Mouse (Mus musculus) forebrain, embryonic 14.5 days (tissue): ENCODE measurements around the gene Pla2g6. TPM values are rescaled to one million over a fixed set of nuclear protein-coding genes. Genes with fewer than 3 reads are reported as not detected.

Experiments
- ATAC-seq: fragments of 200-750 bp; cut with Nextera tagmentation; 2 replicates; pipeline ENCODE4 v1.8.0; 2017; ENCODE audit warnings: mild to moderate bottlenecking, moderate library complexity
- DNase-seq: peaks from one replicate; pipeline ENCODE4 v3.0.0-alpha.2; 2015; ENCODE audit warnings: low spot score
- H3K27ac ChIP-seq: fragments of 300-500 bp; sonication (generic); 2 replicates; pipeline ENCODE4 v1.5.1; 2014; ENCODE audit warnings: low read depth, mild to moderate bottlenecking, control low read depth, low read length, moderate library complexity
- H3K27me3 ChIP-seq: fragments of 300-500 bp; sonication (generic); replicated peaks from 2 replicates; pipeline ENCODE4 v1.6.1; 2014; ENCODE audit warnings: low read length, control low read depth, mixed read lengths; ENCODE audit not compliant: control insufficient read depth, insufficient read depth
- H3K36me3 ChIP-seq: fragments of 300-500 bp; sonication (generic); 2 replicates; pipeline ENCODE4 v1.6.1; 2014; ENCODE audit warnings: low read length, control low read depth; ENCODE audit not compliant: control insufficient read depth, insufficient read depth
- H3K4me1 ChIP-seq: fragments of 300-500 bp; sonication (generic); 2 replicates; pipeline ENCODE4 v1.6.1; 2014; ENCODE audit warnings: antibody characterized with exemption, low read length, control low read depth; ENCODE audit not compliant: control insufficient read depth, insufficient read depth
- H3K4me2 ChIP-seq: fragments of 300-500 bp; sonication (generic); 2 replicates; pipeline ENCODE4 v1.6.1; 2014; ENCODE audit warnings: mild to moderate bottlenecking, control low read depth, low read length
- H3K4me3 ChIP-seq: fragments of 300-500 bp; sonication (generic); 2 replicates; pipeline ENCODE4 v1.5.1; 2014; ENCODE audit warnings: low read depth, low read length, control low read depth
- H3K9ac ChIP-seq: fragments of 300-500 bp; sonication (generic); 2 replicates; pipeline ENCODE4 v1.6.1; 2014; ENCODE audit warnings: mild to moderate bottlenecking, low read length, control low read depth, moderate library complexity
- H3K9me3 ChIP-seq: fragments of 300-500 bp; sonication (generic); replicated peaks from 2 replicates; pipeline ENCODE4 v1.6.1; 2016; ENCODE audit warnings: low read length, control low read depth, mixed read lengths; ENCODE audit not compliant: control insufficient read depth
- WGBS: fragments of 180-500 bp; shearing (Covaris S2); extraction: QIAGEN DNeasy Blood & Tissue Kit; methylation state at CpG from one replicate; pipeline ENCODE4 v1.1.7; 2014; 5-methylcytosine and 5-hydroxymethylcytosine counted together
- polyA plus RNA-seq: library from polyadenylated mRNA; unstranded; fragments of >200 nt; fragmentation: Nextera tagmentation; extraction: Ambion mirVana; gene quantifications from 2 replicates; pipeline ENCODE4 v1.2.1, GENCODE M21; 2014

Pla2g6 gene
- polyA plus RNA-seq, 1 experiment from 2014 or later: 14.0 TPM

DNA sequence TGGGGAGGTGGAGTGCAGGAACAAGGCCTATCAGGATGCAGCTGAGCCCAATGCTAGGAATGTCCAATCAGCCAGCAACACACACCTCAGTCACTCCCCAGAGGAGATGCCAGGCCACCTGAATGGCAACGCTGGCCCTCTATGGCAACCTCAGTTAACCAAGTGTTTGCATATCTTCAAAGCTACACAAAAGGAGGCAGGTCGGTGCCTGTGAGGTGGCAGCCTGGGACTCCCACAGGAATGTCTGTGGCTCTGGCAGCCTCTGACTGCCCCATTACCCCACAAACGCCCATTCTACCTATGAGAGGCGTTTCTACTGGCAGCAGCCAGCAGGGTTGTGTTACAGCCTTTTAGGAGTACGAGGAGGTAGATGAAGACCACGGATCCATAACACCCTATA lies 29.6 kb downstream of the Pla2g6 start:
- H3K36me3 ChIP-seq: no peaks in the 10 kb centered on the region
- H3K27me3 ChIP-seq: no peaks in the 10 kb centered on the region
- no peaks in the 10 kb centered on the region for H3K4me1 ChIP-seq
- H3K9ac ChIP-seq: no peak overlapping the region
- H3K4me3 ChIP-seq: no peak overlapping the region
- H3K9me3 ChIP-seq: no peaks in the 10 kb centered on the region
- no peak overlapping the region for H3K27ac ChIP-seq
- H3K4me2 ChIP-seq: no peak overlapping the region
- DNase-seq (no peak), ATAC-seq (no peak)
- WGBS: 87% methylated on average over 6 of the region's 6 CpGs

- DNase-seq (no peak), ATAC-seq (no peak)
- Histone ChIP-seq H3K9ac (no peak overlapping the region), H3K4me1 (no peaks in the 10 kb centered on the region), H3K27me3 (no peaks in the 10 kb centered on the region), H3K36me3 (peaks cover 5% of the 10 kb centered on the region; the same call in 1 of the 2 replicates), H3K4me2 (no peak overlapping the region), H3K9me3 (no peaks in the 10 kb centered on the region), H3K27ac (no peak overlapping the region), H3K4me3 (no peak overlapping the region)
- 85% methylated on average over 9 of the region's 9 CpGs for WGBS
Observed at GRCm38 (mm10) chr15:79292779-79293178, 35.4 kb downstream of the Pla2g6 start.

DNA sequence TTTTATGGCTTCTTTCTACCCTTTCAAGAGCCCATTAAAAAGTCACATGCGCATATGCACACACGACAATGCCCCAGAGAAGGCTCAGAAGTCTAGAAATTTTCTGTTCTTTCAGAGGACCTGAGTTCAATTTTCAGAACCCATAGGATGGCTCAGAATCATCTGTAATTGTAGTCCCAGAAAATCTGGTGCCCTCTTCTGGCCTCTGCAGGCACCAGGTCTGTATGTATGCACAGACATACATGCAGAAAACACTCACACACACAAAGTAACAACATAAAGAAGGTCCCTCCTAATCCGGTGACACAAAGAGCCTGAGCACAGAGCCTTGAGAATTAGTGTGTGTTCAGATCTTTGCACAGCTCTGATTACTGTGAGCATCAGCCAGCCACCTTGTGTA lies 37.9 kb downstream of the Pla2g6 start:
- Histone ChIP-seq H3K4me2 (no peak overlapping the region), H3K9ac (no peak overlapping the region), H3K4me1 (no peaks in the 10 kb centered on the region), H3K27me3 (no peaks in the 10 kb centered on the region), H3K9me3 (no peaks in the 10 kb centered on the region), H3K36me3 (peaks cover 8% of the 10 kb centered on the region; the same call in 1 of the 2 replicates), H3K27ac (no peak overlapping the region), H3K4me3 (no peak overlapping the region)
- whole genome bisulfite sequencing: 80% methylated on average over 3 of the region's 3 CpGs
- DNase-seq (no peak), ATAC-seq (no peak)

DNA sequence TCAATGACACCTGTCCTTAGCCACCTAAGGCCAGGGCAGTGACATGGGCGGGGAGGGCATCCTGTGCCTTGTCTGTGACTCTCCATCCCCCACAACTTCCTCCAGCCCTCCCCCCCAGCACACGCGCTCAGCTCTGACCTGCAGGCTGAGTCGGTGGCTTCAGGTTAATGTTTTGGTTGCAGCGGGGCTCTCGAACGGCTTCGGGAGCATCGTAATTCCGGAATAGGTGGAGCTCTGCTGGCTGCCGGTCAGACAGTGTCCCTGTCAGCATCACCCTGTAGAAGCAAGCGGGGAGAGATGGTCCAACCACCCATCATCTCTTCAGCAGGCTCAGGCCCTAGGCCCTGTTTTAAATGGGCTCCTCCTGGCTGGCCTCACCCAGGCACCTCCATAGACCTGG lies 38.7 kb downstream of the Pla2g6 start:
- H3K36me3 ChIP-seq: peaks cover 8% of the 10 kb centered on the region; the same call in 1 of the 2 replicates
- no peak overlapping the region for H3K9ac ChIP-seq
- H3K4me2 ChIP-seq: no peak overlapping the region
- no peaks in the 10 kb centered on the region for H3K4me1 ChIP-seq
- H3K27me3 ChIP-seq: no peaks in the 10 kb centered on the region
- DNase-seq (no peak), ATAC-seq (no peak)
- 92% methylated on average over 12 of the region's 12 CpGs for WGBS
- H3K27ac ChIP-seq: no peak overlapping the region
- no peaks in the 10 kb centered on the region for H3K9me3 ChIP-seq
- H3K4me3 ChIP-seq: no peak overlapping the region

DNA sequence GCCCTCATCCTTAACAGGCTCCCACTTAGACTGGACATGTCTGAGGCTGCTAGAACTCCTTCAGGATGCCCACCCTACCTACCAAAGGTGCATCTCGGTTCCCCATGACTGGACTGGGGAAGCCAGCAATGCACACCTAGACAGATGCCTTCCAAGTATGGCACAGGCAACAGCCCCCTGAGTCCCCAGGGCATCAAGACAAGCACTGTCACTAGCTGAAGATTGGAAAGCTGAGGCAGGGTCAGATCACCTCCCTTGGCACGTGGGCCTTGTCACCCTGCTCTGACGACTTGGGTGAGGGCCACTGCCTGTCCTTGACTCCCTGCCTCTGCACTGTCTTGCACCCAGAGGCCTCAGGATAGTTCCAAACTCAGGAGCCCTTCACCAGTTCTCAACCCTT lies 39.8 kb downstream of the Pla2g6 start:
- H3K9ac ChIP-seq: no peak overlapping the region
- no peaks in the 10 kb centered on the region for H3K9me3 ChIP-seq
- H3K36me3 ChIP-seq: peaks cover 8% of the 10 kb centered on the region; the same call in 1 of the 2 replicates
- H3K4me3 ChIP-seq: no peak overlapping the region
- no peak for DNase-seq
- WGBS: 81% methylated on average over 3 of the region's 3 CpGs
- no peak overlapping the region for H3K27ac ChIP-seq
- no peaks in the 10 kb centered on the region for H3K27me3 ChIP-seq
- ATAC-seq: no peak
- H3K4me2 ChIP-seq: no peak overlapping the region
- no peaks in the 10 kb centered on the region for H3K4me1 ChIP-seq

DNA sequence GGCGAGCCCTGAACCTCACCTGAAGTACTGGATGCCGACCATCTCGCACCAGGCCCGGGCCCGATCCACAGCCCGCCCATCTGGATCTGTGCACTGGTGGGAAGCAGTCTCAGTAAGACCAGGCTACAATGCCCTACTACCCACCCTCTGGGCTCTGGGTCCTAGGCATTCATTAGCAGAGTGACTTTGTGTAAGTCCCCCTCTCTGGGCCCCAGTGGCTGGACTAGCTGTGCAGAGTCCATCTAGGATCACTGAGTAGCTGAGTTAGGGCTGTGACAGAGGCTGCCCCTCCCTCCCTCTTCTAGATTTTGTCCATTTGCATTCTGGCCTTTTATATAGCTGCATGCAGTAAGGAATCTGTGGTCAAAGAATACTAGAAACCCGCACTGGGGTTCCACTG lies 41.1 kb downstream of the Pla2g6 start:
- H3K9ac ChIP-seq: no peak overlapping the region
- H3K36me3 ChIP-seq: peaks cover 8% of the 10 kb centered on the region; the same call in 1 of the 2 replicates
- H3K9me3 ChIP-seq: no peaks in the 10 kb centered on the region
- WGBS: 84% methylated on average over 7 of the region's 7 CpGs
- DNase-seq (no peak), ATAC-seq (no peak)
- H3K27me3 ChIP-seq: no peaks in the 10 kb centered on the region
- no peaks in the 10 kb centered on the region for H3K4me1 ChIP-seq
- H3K27ac ChIP-seq: no peak overlapping the region
- H3K4me2 ChIP-seq: no peak overlapping the region
- no peak overlapping the region for H3K4me3 ChIP-seq

DNA sequence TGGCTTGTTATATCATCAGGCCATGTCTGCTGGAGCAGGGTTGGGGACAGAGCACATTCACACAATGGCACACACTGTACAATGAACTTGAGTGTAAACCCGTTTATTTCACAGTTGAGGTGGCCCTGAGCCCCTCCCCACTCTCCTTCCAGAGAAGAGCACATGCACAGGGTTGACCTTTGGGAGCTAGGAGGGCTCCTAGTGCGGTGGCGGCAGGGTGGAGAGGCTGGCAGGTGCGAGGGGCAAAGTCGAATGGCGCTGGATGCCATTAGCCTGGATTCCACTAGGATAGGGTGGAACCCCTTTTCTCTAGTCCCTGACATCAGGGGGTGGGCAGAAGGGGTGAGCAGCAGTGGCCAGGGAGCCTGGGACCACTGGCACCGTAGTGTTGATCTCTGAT lies 42.0 kb downstream of the Pla2g6 start:
- Histone ChIP-seq H3K9me3 (no peaks in the 10 kb centered on the region), H3K36me3 (peaks cover 8% of the 10 kb centered on the region; the same call in 1 of the 2 replicates), H3K4me3 (no peak overlapping the region), H3K4me2 (no peak overlapping the region), H3K4me1 (no peaks in the 10 kb centered on the region), H3K9ac (no peak overlapping the region), H3K27me3 (no peaks in the 10 kb centered on the region), H3K27ac (no peak overlapping the region)
- no peak for ATAC-seq
- 89% methylated on average over 7 of the region's 7 CpGs for WGBS
- DNase-seq: no peak

DNA sequence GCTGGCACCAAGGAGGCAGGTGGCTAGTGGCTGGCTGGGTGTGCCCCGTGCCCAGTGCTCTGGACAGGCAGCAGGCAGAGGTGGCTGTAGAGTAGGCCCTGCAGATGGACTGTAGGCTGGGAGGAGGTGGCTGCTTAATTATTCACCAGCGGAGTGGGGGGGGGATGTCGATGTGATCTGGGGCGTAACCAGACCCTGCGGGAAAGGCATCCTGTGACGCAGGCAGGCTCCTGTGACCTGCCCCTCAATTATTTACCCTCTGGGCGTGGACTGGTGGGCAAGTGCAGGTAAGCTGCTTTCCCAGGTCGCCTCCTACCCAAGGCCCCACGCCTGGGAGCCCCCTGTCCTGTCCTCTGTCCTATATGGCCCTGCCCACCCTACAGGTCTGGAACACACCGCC lies 42.8 kb downstream of the Pla2g6 start, which contains the start of gene Baiap2l2:
Baiap2l2 (minus strand) TSS at position 139 of the 400 bp plus-strand sequence.
- 76% methylated on average over 10 of the region's 10 CpGs for WGBS
- H3K4me2 ChIP-seq: no peak within 1 kb of the TSS
- ATAC-seq (no peak), DNase-seq (no peak)
- H3K27me3 ChIP-seq: no peaks in the 10 kb centered on the region
- H3K9ac ChIP-seq: no peak within 1 kb of the TSS
- H3K9me3 ChIP-seq: no peaks in the 10 kb centered on the region
- H3K4me1 ChIP-seq: no peaks in the 10 kb centered on the region
- H3K4me3 ChIP-seq: no peak within 1 kb of the TSS
- H3K36me3 ChIP-seq: peaks cover 8% of the 10 kb centered on the region; the same call in 1 of the 2 replicates
- H3K27ac ChIP-seq: no peak within 1 kb of the TSS

DNA sequence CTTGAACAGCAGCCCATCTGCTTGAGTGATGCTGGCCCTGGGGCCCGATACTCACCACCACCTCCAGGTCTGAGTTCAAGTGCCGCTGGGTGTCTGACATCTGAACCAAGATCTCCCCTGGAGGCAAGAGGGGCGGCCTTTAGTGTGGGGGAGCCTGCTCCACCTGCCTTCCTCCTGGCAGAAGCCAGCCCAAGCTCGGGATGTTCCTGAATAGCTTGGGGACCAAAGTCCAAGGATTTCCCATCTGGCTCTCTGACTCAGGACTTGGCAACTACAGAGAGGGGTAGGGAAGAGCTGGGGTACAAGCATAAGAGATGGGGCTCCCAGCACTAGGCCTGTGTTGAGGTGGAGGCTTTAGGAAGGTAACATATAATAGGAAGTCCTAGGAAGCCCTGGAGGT lies 44.8 kb downstream of the Pla2g6 start:
- H3K9me3 ChIP-seq: no peaks in the 10 kb centered on the region
- no peak overlapping the region for H3K4me3 ChIP-seq
- no peak for DNase-seq
- H3K4me2 ChIP-seq: no peak overlapping the region
- 85% methylated on average over 4 of the region's 4 CpGs for WGBS
- no peaks in the 10 kb centered on the region for H3K4me1 ChIP-seq
- no peaks in the 10 kb centered on the region for H3K27me3 ChIP-seq
- H3K9ac ChIP-seq: no peak overlapping the region
- H3K27ac ChIP-seq: no peak overlapping the region
- 0 out of 2 replicates have a peak, but pooled peaks cover 2% of the 10 kb centered on the region for H3K36me3 ChIP-seq
- no peak for ATAC-seq
